Mouse (Mus musculus): Measurements from ENCODE around the gene Fam19a1. TPM values are rescaled to one million over a fixed set of nuclear protein-coding genes. Genes with fewer than 3 reads are reported as not detected.

Fam19a1 gene
- 0.19 TPM for polyA plus RNA-seq (2014; fragmentation: Illumina TruSeq; extraction: RNeasy Lipid Tissue Mini Kit (QIAGEN cat#74804); ENCODE audit: low replicate concordance)

DNA sequence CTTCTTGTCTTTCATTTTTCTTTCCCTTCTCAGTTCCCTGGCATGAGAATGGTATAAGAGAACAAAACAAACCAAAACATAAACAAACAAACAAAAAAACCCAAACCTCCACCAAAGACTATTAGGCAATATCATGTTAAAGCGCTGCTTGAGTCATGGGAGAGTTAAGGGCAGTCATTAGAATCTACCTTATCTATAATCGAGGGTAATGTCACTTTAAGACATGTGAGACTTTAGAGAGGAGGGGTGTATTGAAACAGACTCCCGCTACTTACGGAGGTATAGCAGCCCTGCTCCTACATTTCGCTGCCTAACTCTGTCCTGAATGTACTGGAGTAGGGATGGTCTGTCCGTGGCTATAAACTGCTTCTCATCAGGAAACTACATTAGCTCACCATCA is at the start of gene Fam19a1:
Gene Fam19a1, plus strand, starts transcription at position 301 of the 400 bp plus-strand sequence.

GRCm38 (mm10) chr6:96165818-96166379 is 52.9 kb downstream of the Fam19a1 start, which contains the start of gene 1700123L14Rik:
1700123L14Rik (minus strand) TSS chr6:96166243.

Other genes with a start within 250 kb of the Fam19a1 start
- not detected for gene 1700123L14Rik, start 53.1 kb downstream of the Fam19a1 start, polyA plus RNA-seq (2014; fragmentation: Illumina TruSeq; extraction: RNeasy Lipid Tissue Mini Kit (QIAGEN cat#74804); ENCODE audit: low replicate concordance)

Data from small intestine, adult 10 weeks (tissue).